Mouse (Mus musculus): ENCODE data around the gene Emilin2.

- TF ChIP-seq CTCF (IDR thresholded peaks at IDR 0.05; ENCODE audit: low read depth, low read length) (no peak), POLR2A (IDR thresholded peaks at IDR 0.05; ENCODE audit: insufficient read depth, low read length) (no peak)
Measured at GRCm38 (mm10) chr17:71208921-71209320, 102.9 kb downstream of the Emilin2 start.
